Mouse (Mus musculus) MEL (cell line): Measurements from ENCODE around the gene Cldn10.

Source experiments
- CTCF ChIP-seq, 3 experiments: IDR thresholded peaks in 2 of 3; conservative IDR thresholded peaks in 1 of 3; 2 replicates each; pipeline ENCODE4 v1.5.1; 2011 to 2012; ENCODE audit warnings: low read length in 3 of 3, low read depth in 2 of 3, mild to moderate bottlenecking in 2 of 3, improper control_type of control experiment in 1 of 3, inconsistent platforms in 1 of 3, mixed read lengths in 1 of 3, moderate library complexity in 1 of 3; ENCODE audit not compliant: control insufficient read depth in 1 of 3, insufficient read depth in 1 of 3, poor library complexity in 1 of 3, severe bottlenecking in 1 of 3
- EP300 ChIP-seq, 2 experiments: IDR thresholded peaks; 2 replicates each; pipeline ENCODE4 v1.6.1; 2011; ENCODE audit warnings: improper control_type of control experiment in 2 of 2, low read length in 2 of 2, low read depth in 1 of 2, mild to moderate bottlenecking in 1 of 2
- HCFC1 ChIP-seq: IDR thresholded peaks from 2 replicates; pipeline ENCODE4 v1.6.1; 2012; ENCODE audit warnings: low read depth, mild to moderate bottlenecking, inconsistent platforms, low read length, improper control_type of control experiment, moderate library complexity

DNA sequence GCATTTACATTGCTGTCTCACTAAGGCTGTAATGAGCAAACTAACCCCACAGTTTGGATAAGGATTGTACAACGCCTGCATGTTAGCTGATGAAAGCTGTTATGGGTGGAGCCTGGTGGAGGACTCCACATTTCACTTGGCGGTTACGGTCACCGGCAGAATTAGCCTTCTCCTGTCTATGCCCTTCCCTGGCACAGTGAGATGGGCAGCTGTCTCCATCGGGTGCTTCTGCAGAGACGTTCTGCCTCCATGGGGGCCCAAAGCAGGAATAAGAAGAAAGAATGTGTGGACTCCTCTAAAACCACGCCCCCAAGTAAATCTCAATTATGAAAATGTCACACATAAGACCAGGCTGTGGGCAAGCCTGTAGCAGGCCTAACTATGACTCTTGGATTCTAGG is 21.8 kb upstream of the Cldn10 start:
- TF ChIP-seq HCFC1 (no peak), CTCF (IDR thresholded peaks at IDR 0.05 in 2 of 3, conservative IDR thresholded peaks at IDR 0.05 in 1 of 3; ENCODE audit: control insufficient read depth in 1 of 3, insufficient read depth in 1 of 3, low read depth in 2 of 3, low read length in 3 of 3, poor library complexity in 1 of 3, severe bottlenecking in 1 of 3) (no peak), EP300 (IDR thresholded peaks at IDR 0.05; ENCODE audit: low read depth in 1 of 2, low read length in 2 of 2) (no peak)
